Mouse (Mus musculus) midbrain, embryonic 14.5 days (tissue): ENCODE measurements at regions not wholly inside any gene's neighbourhood (a gene's known extent, or its start where the extent isn't known, plus 50 kb on each side); places are given as distances from the start of the nearest gene placed in this dataset.
A peak's percentile ranks its signal among the peaks of the same experiment; 100 is the strongest.

Source experiments
- ATAC-seq: fragments of 200-750 bp; cut with Nextera tagmentation; 2 replicates; pipeline ENCODE4 v1.8.0; 2017; ENCODE audit warnings: moderate number of reproducible peaks, moderate library complexity; ENCODE audit not compliant: low FRiP score, low TSS enrichment
- DNase-seq: peaks from one replicate; pipeline ENCODE4 v3.0.0-alpha.2; 2015
- H3K27ac ChIP-seq: fragments of 300-500 bp; sonication (generic); replicated peaks from 2 replicates; pipeline ENCODE4 v1.5.1; 2014; ENCODE audit warnings: mild to moderate bottlenecking, low read depth, low read length, moderate library complexity
- H3K27me3 ChIP-seq: fragments of 300-500 bp; sonication (generic); 2 replicates; pipeline ENCODE4 v1.6.1; 2014; ENCODE audit warnings: low read length, control low read depth, mixed read lengths; ENCODE audit not compliant: control insufficient read depth, insufficient read depth
- H3K36me3 ChIP-seq: fragments of 300-500 bp; sonication (generic); 2 replicates; pipeline ENCODE4 v1.6.1; 2014; ENCODE audit warnings: low read length, control low read depth; ENCODE audit not compliant: control insufficient read depth, insufficient read depth
- H3K4me1 ChIP-seq: fragments of 300-500 bp; sonication (generic); 2 replicates; pipeline ENCODE4 v1.6.1; 2014; ENCODE audit warnings: mild to moderate bottlenecking, antibody characterized with exemption, low read length, control low read depth; ENCODE audit not compliant: control insufficient read depth, insufficient read depth
- H3K4me2 ChIP-seq: fragments of 300-500 bp; sonication (generic); 2 replicates; pipeline ENCODE4 v1.6.1; 2014; ENCODE audit warnings: mild to moderate bottlenecking, low read length, moderate library complexity
- H3K4me3 ChIP-seq: fragments of 300-500 bp; sonication (generic); replicated peaks from 2 replicates; pipeline ENCODE4 v1.5.1; 2014; ENCODE audit warnings: low read depth, low read length
- H3K9ac ChIP-seq: fragments of 300-500 bp; sonication (generic); replicated peaks from 2 replicates; pipeline ENCODE4 v1.6.1; 2014; ENCODE audit warnings: mild to moderate bottlenecking, low read length, moderate library complexity
- H3K9me3 ChIP-seq: fragments of 300-500 bp; sonication (generic); 2 replicates; pipeline ENCODE4 v1.6.1; 2016; ENCODE audit warnings: low read length, control low read depth, mixed read lengths; ENCODE audit not compliant: control insufficient read depth
- WGBS: fragments of 180-500 bp; shearing (Covaris S2); extraction: QIAGEN DNeasy Blood & Tissue Kit; methylation state at CpG from one replicate; pipeline ENCODE4 v1.1.7; 2014; 5-methylcytosine and 5-hydroxymethylcytosine counted together

DNA sequence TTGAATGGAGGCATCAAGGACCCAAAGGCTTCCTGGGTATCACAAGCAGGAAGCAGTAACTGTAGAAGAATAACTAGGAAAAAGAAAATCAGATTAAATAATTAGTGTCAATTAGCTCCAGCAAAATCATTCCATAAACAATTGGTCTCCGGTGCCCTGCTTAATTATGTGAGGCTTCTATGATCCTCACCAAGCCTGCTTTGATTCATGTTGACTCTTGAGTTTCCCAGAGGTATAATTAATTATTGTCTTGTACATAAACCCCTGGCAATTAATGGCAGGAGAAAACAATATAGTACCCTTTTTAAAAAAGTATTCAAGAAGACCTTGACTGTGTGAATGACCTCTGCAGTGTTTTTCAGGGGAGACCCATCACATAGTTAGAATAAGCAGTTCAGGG is 61.5 kb upstream of the Sp8 start:
- Histone ChIP-seq H3K4me2 (no peak overlapping the region), H3K4me3 (no peak overlapping the region), H3K27me3 (no peaks in the 10 kb centered on the region), H3K9ac (no peak overlapping the region), H3K4me1 (no peaks in the 10 kb centered on the region), H3K36me3 (no peaks in the 10 kb centered on the region), H3K27ac (no peak overlapping the region), H3K9me3 (no peaks in the 10 kb centered on the region)
- ATAC-seq (no peak), DNase-seq (peak; percentile 11)
- 86% methylated on average over 1 of the region's 1 CpGs for WGBS

DNA sequence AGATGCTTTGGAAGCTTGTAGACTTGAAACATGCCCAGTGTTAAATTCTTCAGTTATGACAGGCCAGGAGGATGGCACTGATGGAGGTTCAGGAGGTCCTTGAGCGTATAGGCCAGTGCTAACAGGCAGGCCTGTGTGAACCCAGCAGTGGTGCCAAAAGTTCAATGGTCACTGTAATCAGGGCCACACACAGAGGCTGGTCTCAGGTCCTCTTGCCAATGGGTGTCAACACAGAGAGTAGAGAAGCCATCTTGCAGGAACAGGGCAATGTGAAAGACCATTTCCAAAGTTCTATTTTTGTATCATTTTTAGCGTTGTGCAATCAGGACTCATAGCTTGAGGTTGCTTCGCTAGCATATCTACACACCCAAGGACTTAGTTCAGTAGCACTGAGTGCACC is 64.2 kb upstream of the Sp8 start:
- ATAC-seq (no peak), DNase-seq (no peak)
- Histone ChIP-seq H3K4me2 (no peak overlapping the region), H3K4me3 (no peak overlapping the region), H3K4me1 (no peaks in the 10 kb centered on the region), H3K27ac (no peak overlapping the region), H3K36me3 (no peaks in the 10 kb centered on the region), H3K9ac (no peak overlapping the region), H3K9me3 (no peaks in the 10 kb centered on the region), H3K27me3 (no peaks in the 10 kb centered on the region)
- WGBS = 95% methylated on average over 3 of the region's 3 CpGs

DNA sequence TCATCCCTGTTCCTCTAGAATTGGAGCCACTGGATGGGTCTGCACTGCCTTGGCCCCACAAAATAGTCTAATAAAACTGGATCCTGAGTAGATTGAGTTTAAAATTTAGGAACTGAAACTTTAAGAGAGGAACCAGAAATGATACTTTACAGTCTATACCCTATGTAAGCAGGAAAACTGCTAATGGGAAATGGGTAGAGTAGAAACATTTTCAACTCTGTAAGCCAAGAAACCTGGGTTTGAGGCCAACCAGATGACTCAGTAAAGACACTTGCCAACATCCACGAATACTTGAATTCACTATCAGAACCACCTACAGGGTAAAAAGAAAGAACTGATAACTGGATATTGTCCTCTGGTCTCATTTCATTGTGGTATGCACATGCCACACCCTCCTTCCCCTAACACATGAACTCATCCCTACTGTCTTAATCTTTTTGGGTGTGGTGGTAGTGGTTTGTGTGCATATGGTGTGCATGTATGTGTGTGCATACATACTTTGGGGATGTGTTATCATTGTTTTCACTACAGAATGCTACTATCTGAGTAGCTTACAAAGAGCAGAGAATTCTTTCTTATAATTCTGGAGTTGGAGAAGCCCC is 70.6 kb upstream of the Sp8 start:
- H3K27ac ChIP-seq = no peak overlapping the region
- 78% methylated on average over 1 of the region's 1 CpGs for WGBS
- ATAC-seq (no peak), DNase-seq (no peak)
- H3K4me2 ChIP-seq = no peak overlapping the region
- H3K9ac ChIP-seq = no peak overlapping the region
- no peaks in the 10 kb centered on the region for H3K9me3 ChIP-seq
- H3K36me3 ChIP-seq = no peaks in the 10 kb centered on the region
- no peak overlapping the region for H3K4me3 ChIP-seq
- no peaks in the 10 kb centered on the region for H3K27me3 ChIP-seq
- H3K4me1 ChIP-seq = no peaks in the 10 kb centered on the region

DNA sequence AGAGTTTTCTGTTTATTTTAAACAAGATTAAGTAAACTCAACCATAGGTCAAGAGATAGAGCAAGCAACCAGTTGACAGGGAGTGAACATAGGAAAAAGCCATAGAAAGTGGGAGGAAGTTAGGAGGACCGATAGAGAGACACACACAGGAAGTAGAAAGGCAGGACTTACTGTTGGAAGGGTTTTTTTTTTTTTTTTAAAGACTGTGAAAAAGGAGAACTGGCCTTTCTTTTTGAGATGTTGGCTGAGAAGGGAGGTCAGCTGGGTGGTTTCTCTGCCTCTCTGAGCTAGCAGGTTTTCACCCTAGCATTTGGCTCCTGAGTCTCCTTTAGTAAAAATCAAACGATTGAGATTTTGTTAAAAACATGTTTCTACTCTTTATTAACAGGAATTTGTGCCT is 73.3 kb upstream of the Sp8 start:
- Histone ChIP-seq H3K36me3 (no peaks in the 10 kb centered on the region), H3K27me3 (no peaks in the 10 kb centered on the region), H3K4me1 (no peaks in the 10 kb centered on the region), H3K4me2 (no peak overlapping the region), H3K27ac (no peak overlapping the region), H3K9me3 (no peaks in the 10 kb centered on the region), H3K9ac (no peak overlapping the region), H3K4me3 (no peak overlapping the region)
- no peak for DNase-seq
- 90% methylated on average over 2 of the region's 2 CpGs for WGBS
- no peak for ATAC-seq

DNA sequence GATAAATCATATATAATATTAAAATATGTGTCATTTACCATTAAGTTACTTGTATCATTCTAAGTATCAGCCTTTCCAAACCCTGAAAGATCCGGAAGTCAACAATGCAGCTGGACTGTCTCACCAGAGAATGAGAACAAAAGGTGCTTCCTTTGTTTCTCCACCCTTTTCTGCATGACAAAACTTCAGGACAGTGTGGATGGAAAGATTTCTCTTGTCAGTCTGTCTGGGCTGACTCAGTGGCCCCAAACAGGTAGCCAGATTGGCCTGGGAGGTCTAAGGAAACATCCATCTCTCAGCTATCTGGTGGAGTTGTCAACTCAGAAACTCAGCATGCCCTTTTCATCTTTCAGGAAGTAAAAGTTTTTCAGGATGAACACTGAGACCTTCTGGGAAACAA is 79.7 kb upstream of the Sp8 start:
- Histone ChIP-seq H3K4me1 (no peaks in the 10 kb centered on the region), H3K9ac (no peak overlapping the region), H3K4me2 (no peak overlapping the region), H3K9me3 (no peaks in the 10 kb centered on the region), H3K36me3 (no peaks in the 10 kb centered on the region), H3K27me3 (no peaks in the 10 kb centered on the region), H3K27ac (no peak overlapping the region), H3K4me3 (no peak overlapping the region)
- WGBS = 54% methylated on average over 1 of the region's 1 CpGs
- no peak for DNase-seq
- ATAC-seq = no peak

DNA sequence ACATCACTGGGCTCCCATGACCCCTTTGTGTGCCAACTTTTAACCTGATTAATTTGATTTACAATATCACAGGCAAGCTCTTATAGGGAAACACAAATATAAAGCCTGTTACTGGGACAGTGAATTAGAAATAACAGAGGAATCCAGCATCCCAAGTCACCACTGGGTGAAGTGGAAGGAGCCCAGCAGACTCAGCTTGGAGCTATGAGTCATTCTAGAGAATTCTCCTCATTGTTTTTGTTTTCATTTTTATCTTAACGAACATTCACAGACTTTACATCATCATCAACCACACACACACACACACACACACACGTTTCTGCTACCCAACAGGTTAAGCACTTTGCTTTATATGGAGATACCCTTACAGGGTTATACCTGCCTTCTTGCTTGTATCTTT is 92.1 kb upstream of the Sp8 start:
- H3K9me3 ChIP-seq = no peaks in the 10 kb centered on the region
- H3K4me2 ChIP-seq = no peak overlapping the region
- WGBS = 78% methylated on average over 2 of the region's 2 CpGs
- no peak for DNase-seq
- H3K9ac ChIP-seq = no peak overlapping the region
- H3K27me3 ChIP-seq = no peaks in the 10 kb centered on the region
- H3K4me1 ChIP-seq = no peaks in the 10 kb centered on the region
- no peak overlapping the region for H3K4me3 ChIP-seq
- no peaks in the 10 kb centered on the region for H3K36me3 ChIP-seq
- no peak for ATAC-seq
- no peak overlapping the region for H3K27ac ChIP-seq

DNA sequence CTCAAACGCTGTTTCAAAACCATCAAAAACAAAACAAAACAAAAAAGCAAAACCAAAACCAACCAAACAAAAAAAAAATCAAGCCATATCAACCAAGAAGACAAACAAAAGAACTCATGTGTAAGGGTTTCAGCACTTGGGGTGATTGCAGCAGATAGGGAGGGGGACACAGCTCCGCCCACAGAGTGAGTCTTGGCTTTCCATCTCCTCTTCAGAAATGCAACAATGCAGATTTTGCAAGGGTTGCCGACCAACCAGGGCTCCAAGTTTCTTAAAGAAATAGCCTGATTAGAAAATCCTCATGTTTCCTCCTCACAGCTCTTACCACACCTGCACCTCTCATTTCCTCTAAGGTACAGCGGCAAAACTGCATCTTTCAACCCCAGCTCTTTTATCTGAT is 107.0 kb upstream of the Sp8 start:
- Histone ChIP-seq H3K9me3 (no peaks in the 10 kb centered on the region), H3K36me3 (no peaks in the 10 kb centered on the region), H3K9ac (no peak overlapping the region), H3K27me3 (no peaks in the 10 kb centered on the region), H3K4me2 (no peak overlapping the region), H3K27ac (no peak overlapping the region), H3K4me3 (no peak overlapping the region), H3K4me1 (no peaks in the 10 kb centered on the region)
- no peak for ATAC-seq
- DNase-seq = no peak
- WGBS = 77% methylated on average over 4 of the region's 4 CpGs

DNA sequence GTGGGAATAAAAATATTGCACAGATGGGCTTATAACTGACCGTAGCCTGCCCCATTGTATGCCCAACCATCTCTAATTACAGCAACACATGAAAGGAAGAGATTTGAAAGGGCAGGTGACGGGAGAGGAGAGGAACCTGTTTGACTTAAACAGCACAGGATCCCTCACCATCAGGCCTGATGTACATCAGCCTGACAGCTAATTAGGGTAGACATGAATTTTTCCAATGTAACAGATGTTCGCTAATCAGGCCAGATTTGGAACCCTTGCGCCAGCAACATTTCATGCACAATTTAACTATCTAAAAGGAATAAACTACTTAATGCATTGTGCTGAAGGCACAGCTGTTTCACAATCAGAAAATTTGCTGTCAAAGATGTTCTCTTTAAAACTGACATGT is 120.2 kb upstream of the Sp8 start:
- H3K36me3 ChIP-seq = no peaks in the 10 kb centered on the region
- no peaks in the 10 kb centered on the region for H3K9me3 ChIP-seq
- ATAC-seq = peak; percentile 11; the same call in 1 of the 2 replicates
- peak; percentile 34 for DNase-seq
- 0 out of 2 replicates have a peak, but pooled peaks cover 4% of the 10 kb centered on the region for H3K4me1 ChIP-seq
- no peak overlapping the region for H3K4me3 ChIP-seq
- no peaks in the 10 kb centered on the region for H3K27me3 ChIP-seq
- no peak overlapping the region for H3K4me2 ChIP-seq
- no peak overlapping the region for H3K9ac ChIP-seq
- WGBS = 53% methylated on average over 4 of the region's 4 CpGs
- H3K27ac ChIP-seq = no peak overlapping the region

DNA sequence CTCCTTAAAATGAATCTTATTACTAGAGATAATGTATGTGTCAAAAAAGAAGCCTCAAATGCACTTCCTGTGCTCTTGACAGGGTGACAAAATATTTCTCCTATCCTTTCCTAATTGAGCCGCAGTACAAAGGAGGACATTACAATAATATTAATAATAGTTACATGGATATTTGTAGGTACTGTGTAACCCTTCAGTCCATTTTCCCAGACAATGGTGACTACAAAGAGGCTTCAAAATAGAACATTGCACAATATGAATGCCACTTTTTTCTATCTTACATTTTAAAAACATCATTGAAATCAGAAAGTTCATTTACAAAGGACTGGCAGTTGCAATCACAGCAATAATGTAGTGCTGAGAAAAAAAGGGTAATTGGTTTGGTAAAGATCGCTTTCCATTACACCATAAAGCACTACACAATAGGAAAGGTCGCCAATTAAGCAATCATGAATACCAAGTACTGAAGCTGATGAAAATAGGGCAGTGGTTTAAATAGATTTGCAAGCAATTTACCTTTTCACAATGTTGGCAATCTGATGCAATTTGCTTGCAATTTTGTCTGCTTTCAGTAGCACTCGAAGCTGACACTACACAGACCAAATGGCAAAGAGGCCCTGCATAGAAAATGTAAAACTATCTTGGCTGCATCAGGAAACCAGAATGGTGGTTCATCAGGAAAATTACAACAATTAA is 126.1 kb upstream of the Sp8 start:
- no peak overlapping the region for H3K4me2 ChIP-seq
- H3K27ac ChIP-seq = no peak overlapping the region
- peak; percentile 13 for DNase-seq
- H3K27me3 ChIP-seq = no peaks in the 10 kb centered on the region
- H3K4me1 ChIP-seq = no peaks in the 10 kb centered on the region
- no peaks in the 10 kb centered on the region for H3K36me3 ChIP-seq
- no peak for ATAC-seq
- no peak overlapping the region for H3K4me3 ChIP-seq
- no peaks in the 10 kb centered on the region for H3K9me3 ChIP-seq
- 77% methylated on average over 4 of the region's 4 CpGs for WGBS
- no peak overlapping the region for H3K9ac ChIP-seq
